Mouse (Mus musculus): ENCODE results near the gene Sccpdh. TPM values are rescaled to one million over a fixed set of nuclear protein-coding genes. Genes with fewer than 3 reads are reported as not detected.

Sccpdh gene
- polyA plus RNA-seq, 1 experiment: 43.0 TPM

DNA sequence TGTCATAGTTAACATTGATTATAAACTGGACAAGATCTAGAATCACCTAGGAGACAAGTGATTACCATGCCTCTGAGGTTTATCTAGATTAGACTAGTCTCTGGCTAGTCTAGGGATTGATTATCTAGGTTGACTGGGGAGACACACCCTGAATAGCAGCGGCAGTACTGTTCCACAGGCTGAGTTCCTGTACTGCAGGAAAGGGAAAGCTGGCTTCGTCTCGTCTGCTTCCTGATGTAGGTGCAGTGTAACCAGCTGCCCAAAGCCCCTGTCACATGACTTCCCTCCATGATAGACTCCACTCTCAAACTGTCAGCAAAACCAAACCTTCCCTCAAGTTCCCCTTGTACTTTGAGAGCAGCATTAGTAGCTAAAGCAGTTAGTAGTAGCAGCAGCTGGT lies 36.1 kb downstream of the Sccpdh start:
- Histone ChIP-seq H3K27me3 (ENCODE audit: control insufficient read depth, insufficient read depth, insufficient read length) (peaks cover 17% of the 10 kb centered on the region), H3ac (ENCODE audit: control insufficient read depth, insufficient read length) (no peak overlapping the region), H3K36me3 (ENCODE audit: control insufficient read depth, insufficient read depth) (no peaks in the 10 kb centered on the region), H3K79me2 (ENCODE audit: control insufficient read depth, insufficient read depth) (no peaks in the 10 kb centered on the region), H3K4me2 (ENCODE audit: low read depth) (no peak overlapping the region), H3K4me3 (no peak overlapping the region)
- TF ChIP-seq USF1 (IDR thresholded peaks at IDR 0.05; ENCODE audit: low read depth) (no peak), POLR2AphosphoS2 (IDR thresholded peaks at IDR 0.05; ENCODE audit: insufficient read length, low read depth) (no peak), SRF (IDR thresholded peaks at IDR 0.05; ENCODE audit: control insufficient read depth, insufficient read length, low read depth) (no peak), POLR2A (IDR thresholded peaks at IDR 0.05; ENCODE audit: insufficient read length, low read depth) (no peak), E2F4 (IDR thresholded peaks at IDR 0.05; ENCODE audit: insufficient read depth) (no peak), MAX (IDR thresholded peaks at IDR 0.05; ENCODE audit: low read depth) (no peak), REST (IDR thresholded peaks at IDR 0.05; ENCODE audit: insufficient read depth, insufficient read length) (no peak), TCF3 (IDR thresholded peaks at IDR 0.05; ENCODE audit: insufficient read length, low read depth) (no peak), MYOD1 (IDR thresholded peaks at IDR 0.05; ENCODE audit: control insufficient read depth in 1 of 3, insufficient read length in 2 of 3, low read depth in 2 of 3) (no peak), MYOG (IDR thresholded peaks at IDR 0.05; ENCODE audit: control insufficient read depth in 1 of 3, insufficient read depth in 1 of 3, insufficient read length in 2 of 3, low read depth in 2 of 3) (no peak), CEBPB (IDR thresholded peaks at IDR 0.05; ENCODE audit: insufficient read depth, poor library complexity, severe bottlenecking) (no peak)

DNA sequence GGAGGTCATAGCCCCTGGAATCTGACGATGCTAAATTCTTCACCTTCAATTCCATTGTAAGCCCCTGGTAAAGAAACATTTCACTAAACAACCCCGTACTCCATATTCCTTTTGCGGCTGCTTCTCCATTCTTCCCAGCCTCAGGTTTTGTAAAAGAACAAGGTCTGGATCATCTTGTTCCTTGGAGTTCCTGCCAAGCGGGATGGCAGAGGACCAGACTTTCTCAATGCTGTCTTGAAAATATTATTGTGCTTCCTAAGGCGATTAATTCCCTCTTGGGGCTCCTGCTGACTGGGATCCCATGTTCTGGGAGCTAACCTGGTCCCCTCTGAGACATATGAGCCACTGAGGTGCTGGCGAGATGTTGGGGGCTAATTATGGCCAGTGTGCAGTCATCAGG lies 37.1 kb downstream of the Sccpdh start:
- TF ChIP-seq CEBPB (IDR thresholded peaks at IDR 0.05; ENCODE audit: insufficient read depth, poor library complexity, severe bottlenecking) (no peak), SRF (IDR thresholded peaks at IDR 0.05; ENCODE audit: control insufficient read depth, insufficient read length, low read depth) (no peak), USF1 (IDR thresholded peaks at IDR 0.05; ENCODE audit: low read depth) (no peak), TCF3 (IDR thresholded peaks at IDR 0.05; ENCODE audit: insufficient read length, low read depth) (no peak), MAX (IDR thresholded peaks at IDR 0.05; ENCODE audit: low read depth) (no peak), MYOG (IDR thresholded peaks at IDR 0.05; ENCODE audit: control insufficient read depth in 1 of 3, insufficient read depth in 1 of 3, insufficient read length in 2 of 3, low read depth in 2 of 3) (no peak), POLR2AphosphoS2 (IDR thresholded peaks at IDR 0.05; ENCODE audit: insufficient read length, low read depth) (no peak), POLR2A (IDR thresholded peaks at IDR 0.05; ENCODE audit: insufficient read length, low read depth) (no peak), E2F4 (IDR thresholded peaks at IDR 0.05; ENCODE audit: insufficient read depth) (no peak), REST (IDR thresholded peaks at IDR 0.05; ENCODE audit: insufficient read depth, insufficient read length) (no peak)
- no peak overlapping the region for H3ac ChIP-seq (ENCODE audit: control insufficient read depth, insufficient read length)
- H3K4me3 ChIP-seq: no peak overlapping the region
- H3K27me3 ChIP-seq (ENCODE audit: control insufficient read depth, insufficient read depth, insufficient read length): peaks cover 13% of the 10 kb centered on the region
- H3K4me2 ChIP-seq (ENCODE audit: low read depth): no peak overlapping the region
- H3K79me2 ChIP-seq (ENCODE audit: control insufficient read depth, insufficient read depth): no peaks in the 10 kb centered on the region
- H3K36me3 ChIP-seq (ENCODE audit: control insufficient read depth, insufficient read depth): no peaks in the 10 kb centered on the region

DNA sequence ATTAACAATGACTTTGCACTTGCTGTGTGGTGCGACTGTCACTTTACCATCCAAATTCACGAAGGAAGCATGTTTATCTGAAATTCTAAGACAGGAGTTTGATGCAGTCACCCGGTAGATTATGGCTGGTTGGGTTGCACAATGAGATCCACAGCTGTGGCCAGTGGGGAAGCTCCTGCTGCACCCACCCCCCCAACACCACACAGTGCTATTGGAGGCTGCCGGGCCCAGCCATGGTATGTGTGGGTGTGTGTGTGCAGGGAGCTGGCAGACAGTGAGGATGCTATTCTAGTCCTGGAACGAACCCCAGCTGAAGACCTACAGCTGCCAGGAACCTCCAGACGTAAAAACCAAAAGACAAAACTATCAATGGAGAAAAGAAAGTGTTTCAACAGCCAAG lies 41.4 kb downstream of the Sccpdh start:
- H3K79me2 ChIP-seq (ENCODE audit: control insufficient read depth, insufficient read depth): no peaks in the 10 kb centered on the region
- no peaks in the 10 kb centered on the region for H3K27me3 ChIP-seq (ENCODE audit: control insufficient read depth, insufficient read depth, insufficient read length)
- peak overlapping the region; percentile 66 for H3K4me2 ChIP-seq (ENCODE audit: low read depth)
- TF ChIP-seq USF1 (IDR thresholded peaks at IDR 0.05; ENCODE audit: low read depth): no peak
- no peak for TF ChIP-seq POLR2A (IDR thresholded peaks at IDR 0.05; ENCODE audit: insufficient read length, low read depth)
- TF ChIP-seq REST (IDR thresholded peaks at IDR 0.05; ENCODE audit: insufficient read depth, insufficient read length): no peak
- no peak for TF ChIP-seq TCF12 (IDR thresholded peaks at IDR 0.05; ENCODE audit: insufficient read depth, poor library complexity, severe bottlenecking)
- no peak for TF ChIP-seq E2F4 (IDR thresholded peaks at IDR 0.05; ENCODE audit: insufficient read depth)
- peak; percentile 69; the same call in 1 of the 2 replicates for TF ChIP-seq CEBPB (IDR thresholded peaks at IDR 0.05; ENCODE audit: insufficient read depth, poor library complexity, severe bottlenecking)
- TF ChIP-seq TCF3 (IDR thresholded peaks at IDR 0.05; ENCODE audit: insufficient read length, low read depth): no peak
- TF ChIP-seq MYOD1 (IDR thresholded peaks at IDR 0.05; ENCODE audit: control insufficient read depth in 1 of 3, insufficient read length in 2 of 3, low read depth in 2 of 3): peak in 2 of 3 experiments; percentile 13 to 82
- no peak for TF ChIP-seq POLR2AphosphoS2 (IDR thresholded peaks at IDR 0.05; ENCODE audit: insufficient read length, low read depth)
- peak in 1 of 3 experiments; percentile 85 for TF ChIP-seq MYOG (IDR thresholded peaks at IDR 0.05; ENCODE audit: control insufficient read depth in 1 of 3, insufficient read depth in 1 of 3, insufficient read length in 2 of 3, low read depth in 2 of 3)
- no peak for TF ChIP-seq MAX (IDR thresholded peaks at IDR 0.05; ENCODE audit: low read depth)
- no peak overlapping the region for H3K4me3 ChIP-seq
- no peak overlapping the region for H3ac ChIP-seq (ENCODE audit: control insufficient read depth, insufficient read length)
- H3K36me3 ChIP-seq (ENCODE audit: control insufficient read depth, insufficient read depth): no peaks in the 10 kb centered on the region

DNA sequence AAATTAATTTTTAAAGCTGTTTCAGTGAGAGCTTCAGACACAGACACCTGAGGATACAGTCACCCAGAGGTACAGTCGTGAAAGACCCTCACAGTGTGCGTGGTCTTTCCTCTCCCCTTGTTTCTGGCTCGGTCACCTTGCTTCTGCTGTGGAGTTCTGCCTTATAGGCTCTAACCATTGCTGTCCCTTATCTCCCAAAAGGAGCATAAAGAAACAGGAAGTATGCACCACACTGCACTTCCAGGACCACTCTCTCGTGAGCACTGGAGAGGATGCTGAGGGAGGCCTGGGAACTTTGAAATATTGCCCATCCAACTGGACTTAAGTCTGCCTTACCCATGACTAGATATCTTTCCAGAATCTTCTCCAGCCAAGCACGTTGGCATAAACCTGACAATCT lies 42.7 kb downstream of the Sccpdh start:
- no peak overlapping the region for H3ac ChIP-seq (ENCODE audit: control insufficient read depth, insufficient read length)
- no peaks in the 10 kb centered on the region for H3K79me2 ChIP-seq (ENCODE audit: control insufficient read depth, insufficient read depth)
- H3K36me3 ChIP-seq (ENCODE audit: control insufficient read depth, insufficient read depth): no peaks in the 10 kb centered on the region
- H3K4me2 ChIP-seq (ENCODE audit: low read depth): no peak overlapping the region
- no peak overlapping the region for H3K4me3 ChIP-seq
- no peak for TF ChIP-seq TCF12 (IDR thresholded peaks at IDR 0.05; ENCODE audit: insufficient read depth, poor library complexity, severe bottlenecking)
- TF ChIP-seq MYOD1 (IDR thresholded peaks at IDR 0.05; ENCODE audit: control insufficient read depth in 1 of 3, insufficient read length in 2 of 3, low read depth in 2 of 3): no peak
- no peak for TF ChIP-seq REST (IDR thresholded peaks at IDR 0.05; ENCODE audit: insufficient read depth, insufficient read length)
- no peak for TF ChIP-seq TCF3 (IDR thresholded peaks at IDR 0.05; ENCODE audit: insufficient read length, low read depth)
- TF ChIP-seq POLR2AphosphoS2 (IDR thresholded peaks at IDR 0.05; ENCODE audit: insufficient read length, low read depth): no peak
- TF ChIP-seq POLR2A (IDR thresholded peaks at IDR 0.05; ENCODE audit: insufficient read length, low read depth): no peak
- TF ChIP-seq MAX (IDR thresholded peaks at IDR 0.05; ENCODE audit: low read depth): no peak
- no peak for TF ChIP-seq SRF (IDR thresholded peaks at IDR 0.05; ENCODE audit: control insufficient read depth, insufficient read length, low read depth)
- no peak for TF ChIP-seq CEBPB (IDR thresholded peaks at IDR 0.05; ENCODE audit: insufficient read depth, poor library complexity, severe bottlenecking)
- TF ChIP-seq USF1 (IDR thresholded peaks at IDR 0.05; ENCODE audit: low read depth): no peak
- TF ChIP-seq MYOG (IDR thresholded peaks at IDR 0.05; ENCODE audit: control insufficient read depth in 1 of 3, insufficient read depth in 1 of 3, insufficient read length in 2 of 3, low read depth in 2 of 3): no peak
- no peak for TF ChIP-seq E2F4 (IDR thresholded peaks at IDR 0.05; ENCODE audit: insufficient read depth)
- H3K27me3 ChIP-seq (ENCODE audit: control insufficient read depth, insufficient read depth, insufficient read length): no peaks in the 10 kb centered on the region

All from myocyte (in vitro differentiated cells).